Mouse (Mus musculus): Measurements from ENCODE around the gene Mylk.
A peak's percentile ranks its signal among the peaks of the same experiment; 100 is the strongest.

Gene Mylk

DNA sequence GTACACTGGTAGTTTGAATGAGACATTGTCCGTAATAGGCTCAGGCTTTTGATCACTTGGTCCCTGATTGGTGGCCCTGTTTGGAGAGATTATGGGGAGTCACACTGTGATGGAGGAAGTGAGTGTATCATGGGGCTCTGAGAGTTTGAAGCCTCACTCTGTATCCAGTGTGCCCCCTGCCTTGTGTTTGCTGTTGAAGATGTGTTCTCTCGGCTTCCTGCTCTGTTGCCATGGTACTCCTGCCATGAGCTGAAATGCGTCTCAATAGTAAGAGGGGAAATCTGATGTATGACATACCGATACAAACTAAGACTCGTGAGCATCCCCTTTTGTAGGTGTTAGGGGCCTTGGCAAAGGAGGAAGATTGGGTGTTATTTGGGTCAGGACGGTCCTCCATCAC lies 99.8 kb downstream of the Mylk start:
- DNase-seq (ENCODE audit: low read depth, low spot score), result no peak

DNA sequence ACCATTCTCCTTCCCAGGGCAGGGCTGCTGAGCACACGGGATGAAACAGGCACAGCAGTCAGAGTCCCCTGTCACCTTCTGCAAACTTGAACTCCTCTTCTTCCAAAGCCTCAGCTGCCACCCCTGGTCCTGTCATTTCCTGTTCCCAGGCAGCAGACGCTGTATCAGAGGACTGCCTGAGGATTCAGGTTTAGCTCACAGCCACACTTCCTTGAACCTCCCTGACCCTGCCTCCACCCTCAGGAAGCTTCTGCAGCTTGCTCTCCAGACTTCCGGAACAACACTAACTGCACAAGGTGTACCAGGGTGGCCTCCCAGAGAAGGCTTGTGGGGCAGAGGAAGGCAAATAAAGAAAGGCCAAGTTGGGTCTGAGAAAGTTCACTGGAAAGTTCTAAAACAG lies 102.6 kb downstream of the Mylk start:
- no peak for DNase-seq (ENCODE audit: low read depth, low spot score)

DNA sequence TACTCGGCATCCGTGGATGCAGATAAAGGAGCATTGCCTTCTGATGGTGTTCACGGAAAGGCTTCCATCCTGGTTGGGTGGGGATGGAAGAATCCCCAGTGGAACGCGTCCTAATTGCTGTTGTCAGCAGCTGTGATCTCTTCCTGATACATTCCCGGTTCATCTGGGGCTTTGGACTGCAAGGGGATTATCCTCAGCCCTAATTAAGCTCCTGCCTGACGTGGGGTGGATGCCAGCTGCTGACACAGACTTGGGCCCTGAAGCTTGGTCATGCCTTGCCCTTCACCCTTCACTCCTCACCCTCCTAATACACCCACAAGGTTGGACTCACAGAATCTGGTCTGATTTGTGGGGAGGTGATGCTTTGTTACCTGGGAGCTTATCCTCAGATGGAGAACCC lies 109.1 kb downstream of the Mylk start:
- DNase-seq (ENCODE audit: low read depth, low spot score), result no peak

DNA sequence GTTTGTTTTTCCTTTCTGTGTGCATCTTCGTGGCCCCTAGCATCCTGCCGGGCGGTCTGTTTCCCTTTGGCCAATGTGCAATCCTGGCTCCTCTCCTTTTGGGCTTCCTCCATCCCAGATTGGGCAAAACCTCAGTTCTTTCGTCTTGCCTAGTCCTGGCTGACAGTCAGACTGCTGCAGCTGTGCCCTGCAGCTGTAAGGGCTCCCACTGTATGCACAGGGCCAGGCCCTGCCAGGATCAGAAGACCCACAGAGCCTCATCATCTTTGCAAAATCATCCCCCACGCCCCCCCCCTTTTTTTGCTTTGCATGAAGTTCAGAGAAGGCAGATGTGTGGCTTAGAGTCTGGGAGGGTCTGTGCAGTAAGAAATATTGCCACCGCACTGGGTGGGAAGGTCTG lies 110.1 kb downstream of the Mylk start:
- no peak for DNase-seq (ENCODE audit: low read depth, low spot score)

DNA sequence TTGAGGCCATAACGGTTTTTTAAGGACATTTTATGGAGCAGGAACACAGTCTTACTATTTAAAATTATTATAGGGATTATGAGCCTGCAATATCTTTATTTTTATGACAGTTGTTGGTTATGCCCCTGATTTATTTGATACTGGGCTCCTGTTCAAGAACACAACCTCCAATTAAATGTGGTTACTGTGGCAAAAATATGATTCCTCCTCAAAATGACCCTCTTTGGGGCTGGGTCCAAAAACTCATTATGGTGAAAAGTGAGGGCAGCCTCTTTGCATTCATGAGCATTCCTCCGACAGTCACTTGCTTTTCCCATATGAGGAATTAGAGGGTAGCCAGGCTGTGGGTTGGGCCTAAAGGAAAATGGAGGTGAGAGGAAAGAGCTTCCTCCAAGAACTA lies 110.7 kb downstream of the Mylk start:
- no peak for DNase-seq (ENCODE audit: low read depth, low spot score)

DNA sequence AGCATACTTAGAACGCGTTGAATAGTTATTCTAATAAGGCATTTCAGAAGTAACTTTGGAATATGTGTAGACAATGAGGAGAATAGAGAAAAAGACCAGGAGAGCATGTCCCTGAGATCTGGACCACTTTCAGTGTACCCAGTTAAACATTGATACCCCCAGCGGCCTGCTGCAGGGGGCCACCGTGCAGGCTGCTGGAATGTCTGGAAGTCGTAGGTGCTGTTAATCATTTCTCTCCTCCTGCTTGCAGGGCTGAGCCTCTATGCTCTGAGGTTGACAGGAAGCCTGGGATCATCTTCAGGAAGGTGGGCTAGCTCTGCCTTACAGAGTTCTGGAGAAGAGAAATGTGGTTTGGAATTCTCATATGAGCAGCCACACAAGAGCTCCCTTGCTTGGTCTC lies 112.6 kb downstream of the Mylk start:
- DNase-seq (ENCODE audit: low read depth, low spot score), result no peak

DNA sequence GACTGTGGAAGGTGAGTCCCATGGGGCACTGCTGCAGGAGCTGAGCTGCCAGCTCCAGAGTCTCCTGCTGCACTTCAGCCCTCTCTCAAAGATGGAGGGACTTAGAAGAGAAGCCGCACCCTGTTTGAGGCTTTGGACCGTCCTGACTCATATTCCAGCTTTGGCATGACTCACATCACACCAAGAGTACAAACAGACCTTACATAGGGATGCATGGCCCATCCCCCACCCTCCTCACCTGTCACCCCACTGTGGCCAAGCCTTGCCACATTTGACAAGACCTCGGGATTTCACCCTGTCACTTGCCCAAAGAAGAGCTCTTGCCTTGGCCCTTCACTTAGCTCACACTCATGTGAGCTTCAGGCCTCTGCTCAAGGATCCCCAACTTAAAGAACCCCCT lies 115.8 kb downstream of the Mylk start:
- DNase-seq (ENCODE audit: low read depth, low spot score), result no peak

DNA sequence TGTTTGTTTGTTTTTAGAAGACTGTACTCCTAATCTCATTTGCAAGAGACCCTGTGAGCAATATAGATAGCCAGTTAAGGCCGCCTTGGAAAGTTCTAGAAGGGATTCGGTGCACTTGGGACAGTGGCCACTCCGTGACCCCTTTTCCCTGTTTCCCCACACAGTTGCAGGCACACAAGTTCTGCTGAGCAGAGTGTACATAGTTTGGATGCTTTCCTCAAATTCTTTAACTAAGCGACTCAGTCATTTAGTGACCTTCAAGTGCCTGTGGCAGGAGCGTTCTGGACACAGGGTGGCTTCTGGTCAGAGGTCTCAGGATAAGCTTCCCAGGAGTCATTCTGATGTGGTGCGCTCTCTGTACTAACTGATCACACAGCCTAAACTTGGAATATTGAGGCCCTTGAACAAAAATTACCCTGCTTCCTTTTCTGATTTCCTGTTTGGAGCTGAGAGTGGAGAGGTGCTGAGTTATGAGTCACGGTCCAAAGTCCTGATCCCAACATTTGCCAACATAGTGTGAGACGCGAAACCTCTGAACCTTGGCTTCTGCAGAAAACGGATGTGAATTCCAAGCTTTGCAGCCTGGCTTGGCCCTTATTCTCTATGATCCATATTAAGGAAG lies 116.8 kb downstream of the Mylk start:
- no peak for DNase-seq (ENCODE audit: low read depth, low spot score)

DNA sequence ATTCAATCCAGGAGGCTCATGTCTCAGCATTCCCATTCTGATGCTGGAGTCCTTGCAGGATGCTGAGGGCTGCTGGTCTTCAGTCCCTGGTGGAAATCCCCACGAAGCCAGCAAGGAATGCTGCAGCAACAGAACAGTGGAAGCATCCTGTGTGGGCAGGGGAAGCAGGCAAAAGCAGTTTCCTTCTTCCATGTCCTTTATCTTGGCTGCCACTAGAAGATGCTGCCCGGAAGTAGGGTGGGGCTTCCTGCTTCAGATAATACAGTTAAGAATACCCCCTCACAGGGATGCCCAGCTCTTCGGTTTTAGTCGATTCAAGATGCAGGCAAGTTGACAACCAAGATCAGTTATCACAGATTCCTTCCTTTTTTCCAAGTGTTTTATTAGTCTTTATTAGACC lies 120.4 kb downstream of the Mylk start:
- no peak for DNase-seq (ENCODE audit: low read depth, low spot score)

DNA sequence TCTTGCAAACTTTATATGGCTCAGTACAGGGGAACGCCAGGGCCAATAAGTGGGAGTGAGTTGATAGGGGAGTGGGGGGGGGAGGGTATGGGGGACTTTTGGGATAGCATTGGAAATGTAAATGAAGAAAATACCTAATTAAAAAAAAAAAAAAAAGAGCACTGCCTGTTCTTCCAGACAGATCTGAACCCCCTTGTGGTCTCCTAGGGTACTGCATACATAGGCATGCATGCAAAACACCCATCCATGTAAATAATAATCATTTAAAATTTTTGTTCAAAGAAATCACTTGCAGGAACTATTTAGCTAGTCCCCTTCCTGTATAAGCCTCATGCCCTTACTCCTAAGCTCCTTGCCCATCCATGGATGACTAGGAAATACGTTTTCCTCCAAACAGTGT lies 122.2 kb downstream of the Mylk start:
- DNase-seq (ENCODE audit: low read depth, low spot score), result peak; percentile 27

DNA sequence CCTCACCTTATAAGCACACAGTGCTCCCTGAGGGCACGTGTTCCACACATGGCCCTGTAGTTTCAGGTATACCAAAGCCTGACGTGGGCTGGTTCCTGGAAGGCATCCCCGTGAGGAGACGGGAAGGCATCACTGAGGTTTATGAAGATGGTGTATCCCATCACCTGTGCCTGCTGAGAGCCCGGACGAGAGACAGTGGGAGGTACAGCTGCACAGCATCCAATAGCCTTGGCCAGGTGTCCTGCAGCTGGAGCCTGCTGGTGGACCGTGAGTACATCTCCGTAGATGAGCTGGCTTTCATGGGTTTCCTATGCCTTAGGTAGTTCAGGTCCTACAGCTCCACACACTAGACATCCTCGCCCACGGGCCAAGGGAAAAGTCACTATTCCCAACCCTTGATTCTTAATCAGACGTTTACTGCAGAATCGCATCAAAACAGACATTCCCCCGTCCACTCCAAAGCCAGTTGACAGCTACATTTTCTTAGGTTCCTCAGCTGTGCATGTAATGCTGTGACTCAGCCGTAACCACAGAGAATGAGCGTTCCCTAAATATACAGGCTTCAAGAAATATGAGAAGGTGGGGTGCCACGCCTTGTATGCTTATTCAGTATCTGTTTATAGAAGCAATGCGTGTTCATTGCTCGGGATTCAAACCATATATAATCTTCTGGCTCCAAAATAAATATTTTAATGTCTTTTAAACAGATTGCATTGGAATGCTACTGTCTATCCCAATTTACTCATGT lies 135.2 kb downstream of the Mylk start:
- no peak for DNase-seq (ENCODE audit: low read depth, low spot score)

DNA sequence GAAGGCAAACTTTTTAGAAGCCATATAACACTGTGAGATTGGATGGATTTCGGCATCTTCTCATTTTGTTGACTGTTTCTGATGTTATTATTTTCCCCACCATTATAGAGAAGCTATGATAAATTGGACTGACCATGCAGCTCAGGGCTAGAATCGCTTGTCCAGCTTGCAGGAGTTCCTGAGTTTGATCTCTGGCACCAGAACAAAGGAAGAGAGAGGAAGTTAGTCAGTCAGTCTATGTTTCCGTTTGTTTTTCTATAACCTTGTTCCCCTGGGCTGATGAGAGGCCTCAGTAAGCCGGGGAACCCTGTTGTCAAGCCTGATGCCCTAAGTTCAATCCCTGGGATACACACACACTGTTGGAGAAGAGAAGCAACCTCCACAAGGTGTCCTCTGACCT lies 135.8 kb downstream of the Mylk start:
- DNase-seq (ENCODE audit: low read depth, low spot score), result no peak

DNA sequence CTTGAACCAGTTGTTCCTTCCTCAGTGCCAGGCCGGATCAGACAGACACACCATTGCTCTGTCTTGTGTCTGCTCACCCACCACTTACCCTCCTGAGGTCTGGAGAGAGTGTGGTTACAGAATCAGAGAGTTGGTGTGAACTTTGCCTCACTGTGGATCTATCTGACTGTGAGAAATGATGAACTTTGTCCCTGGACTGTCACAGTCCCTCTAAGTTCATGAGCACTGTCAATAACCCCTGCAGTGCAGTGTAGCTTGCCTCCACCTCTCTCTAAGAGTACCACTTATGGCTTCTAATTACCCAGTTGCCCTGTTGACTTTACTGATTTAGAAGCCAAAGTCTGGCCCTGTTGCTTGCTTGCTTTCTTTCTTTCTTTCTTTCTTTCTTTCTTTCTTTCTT lies 142.0 kb downstream of the Mylk start:
- no peak for DNase-seq (ENCODE audit: low read depth, low spot score)

DNA sequence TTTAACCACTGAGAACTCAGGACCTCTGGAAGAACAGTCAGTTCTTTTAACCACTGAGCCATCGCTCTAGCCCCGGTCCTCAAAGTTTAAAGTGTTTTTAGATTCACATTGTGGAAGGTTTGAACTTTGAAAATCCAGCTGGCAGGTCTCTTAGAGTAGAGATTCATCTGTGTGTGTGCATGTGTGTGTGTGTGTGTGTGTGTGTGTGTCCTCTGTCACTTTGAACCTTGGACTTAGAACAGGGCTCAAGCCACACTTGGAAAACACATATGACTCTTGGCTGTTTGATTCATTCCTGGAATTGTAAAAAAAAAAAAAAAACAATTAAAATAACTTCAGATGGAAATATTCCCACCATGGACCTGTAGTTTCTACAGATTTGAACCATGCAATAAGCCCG lies 149.0 kb downstream of the Mylk start:
- no peak for DNase-seq (ENCODE audit: low read depth, low spot score)

DNA sequence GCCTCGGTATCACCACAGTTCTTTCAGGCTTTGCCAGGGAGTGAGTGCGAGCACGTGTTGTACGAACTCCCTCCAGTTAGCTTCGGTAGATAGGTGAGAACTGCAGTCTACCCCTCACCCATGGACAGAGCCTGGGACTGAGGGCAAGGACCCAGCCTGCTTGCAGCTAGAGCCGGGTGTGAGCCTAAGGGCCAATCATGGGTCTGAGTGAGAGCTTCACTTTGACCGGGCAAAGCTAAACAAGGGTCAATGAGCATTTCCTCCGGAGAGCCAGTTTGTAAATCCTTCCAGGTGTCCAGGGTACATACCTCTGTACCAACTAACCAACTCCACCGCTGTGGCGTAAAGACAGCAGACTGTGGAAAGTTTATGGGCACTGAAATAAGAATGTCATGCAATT lies 150.9 kb downstream of the Mylk start:
- no peak for DNase-seq (ENCODE audit: low read depth, low spot score)

DNA sequence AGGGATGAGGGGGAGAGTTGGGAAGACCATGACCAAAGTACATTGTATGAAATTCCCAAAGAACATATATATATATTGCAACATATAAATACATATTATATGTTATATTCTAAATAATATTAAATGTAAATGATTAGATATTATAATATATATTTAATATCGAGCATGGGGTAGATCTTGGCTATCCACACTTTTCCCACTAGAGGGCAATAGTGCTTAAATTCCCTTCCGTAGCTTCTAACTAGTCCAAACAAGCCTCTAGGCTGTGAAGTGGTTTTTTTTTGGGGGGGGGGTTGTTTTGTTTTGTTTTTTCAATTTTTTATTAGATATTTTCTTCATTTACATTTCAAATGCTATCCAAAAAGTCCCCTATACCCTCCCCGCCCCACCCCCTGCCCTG lies 152.0 kb downstream of the Mylk start:
- DNase-seq (ENCODE audit: low read depth, low spot score), result no peak

DNA sequence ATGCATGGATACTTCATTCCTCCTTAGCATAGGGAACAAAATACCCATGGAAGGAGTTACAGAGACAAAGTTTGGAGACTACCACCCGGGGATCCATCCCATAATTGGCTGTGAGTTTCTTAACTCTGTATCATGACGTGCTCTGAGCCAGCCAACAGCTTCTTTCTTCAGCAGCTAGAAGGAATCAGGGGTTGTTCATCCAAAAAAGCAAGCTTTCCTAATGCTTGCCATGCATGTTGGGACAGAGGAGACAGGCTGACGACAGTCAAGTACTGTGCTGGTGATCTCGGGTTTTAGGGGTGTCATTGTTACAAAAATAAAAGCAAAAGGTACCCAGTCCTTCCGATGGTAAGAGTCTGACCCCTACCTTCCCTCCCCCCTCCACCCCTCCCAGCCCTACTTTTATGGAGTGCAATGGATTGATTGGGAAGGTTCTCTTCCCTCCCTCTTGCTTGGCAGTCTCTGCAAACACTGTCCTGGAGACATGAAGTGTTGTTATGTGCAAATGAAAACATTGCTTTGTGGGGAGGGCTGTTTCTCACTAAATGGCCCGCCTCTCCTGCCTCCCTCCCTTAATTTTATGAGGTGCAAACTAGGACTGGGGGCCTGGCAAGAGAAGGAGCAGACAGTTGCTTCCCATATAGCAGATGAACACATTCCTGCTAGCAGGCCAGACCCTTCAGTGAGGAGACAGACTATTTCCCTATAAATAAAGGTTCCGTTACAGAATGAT lies 153.2 kb downstream of the Mylk start:
- DNase-seq (ENCODE audit: low read depth, low spot score), result no peak

DNA sequence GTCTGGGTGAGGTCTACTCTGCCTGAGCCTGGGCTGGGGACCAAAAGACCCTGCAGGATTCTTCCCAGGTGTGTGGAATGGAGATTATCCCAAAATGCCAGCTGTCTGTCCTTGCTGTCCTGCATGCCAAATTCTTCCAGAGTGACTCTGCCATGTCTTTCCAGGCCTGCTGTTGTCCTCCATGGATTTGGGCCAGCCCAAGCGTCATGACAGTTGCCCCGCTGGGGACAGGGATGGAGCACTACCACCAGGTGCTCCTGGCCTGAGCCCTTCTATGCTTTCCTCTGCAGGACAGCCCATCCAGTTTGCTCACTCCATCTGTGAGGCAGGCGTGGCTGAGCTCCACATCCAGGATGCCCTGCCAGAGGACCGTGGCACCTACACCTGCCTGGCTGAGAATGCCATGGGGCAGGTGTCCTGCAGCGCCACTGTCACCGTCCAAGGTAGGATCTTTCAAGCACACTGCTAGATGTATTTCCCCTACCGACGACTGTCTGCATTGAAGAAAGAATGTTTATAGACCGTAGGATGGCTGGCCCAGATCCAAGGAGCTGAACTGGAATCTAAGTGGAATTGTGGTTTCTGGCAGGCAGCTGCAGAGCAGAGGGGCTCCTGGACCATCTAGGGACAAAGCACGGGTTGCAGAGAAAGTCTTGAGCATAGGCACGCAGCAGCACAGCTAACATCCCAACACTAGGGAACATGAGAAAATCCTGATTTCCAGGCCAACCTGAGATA lies 154.2 kb downstream of the Mylk start:
- no peak for DNase-seq (ENCODE audit: low read depth, low spot score)

DNA sequence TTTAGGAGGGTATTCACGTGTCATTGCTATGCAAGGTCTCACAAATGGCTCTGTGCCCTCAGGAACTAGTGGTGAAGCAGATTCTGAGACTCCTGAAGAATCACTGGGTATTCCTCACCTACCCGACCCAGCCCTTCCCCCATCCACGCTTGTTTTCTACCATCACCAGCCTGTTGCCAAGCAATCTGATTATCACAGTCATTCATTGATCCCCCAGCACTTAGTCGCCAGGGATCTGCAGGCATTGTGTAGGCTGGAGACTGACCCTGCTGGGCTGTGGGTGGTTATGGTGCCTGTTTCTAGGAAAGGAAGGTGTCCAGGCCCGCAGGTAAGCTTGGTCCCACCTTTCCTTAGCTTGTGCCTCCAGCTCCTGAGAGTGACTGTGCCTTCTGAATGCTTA lies 155.0 kb downstream of the Mylk start:
- DNase-seq (ENCODE audit: low read depth, low spot score), result no peak

DNA sequence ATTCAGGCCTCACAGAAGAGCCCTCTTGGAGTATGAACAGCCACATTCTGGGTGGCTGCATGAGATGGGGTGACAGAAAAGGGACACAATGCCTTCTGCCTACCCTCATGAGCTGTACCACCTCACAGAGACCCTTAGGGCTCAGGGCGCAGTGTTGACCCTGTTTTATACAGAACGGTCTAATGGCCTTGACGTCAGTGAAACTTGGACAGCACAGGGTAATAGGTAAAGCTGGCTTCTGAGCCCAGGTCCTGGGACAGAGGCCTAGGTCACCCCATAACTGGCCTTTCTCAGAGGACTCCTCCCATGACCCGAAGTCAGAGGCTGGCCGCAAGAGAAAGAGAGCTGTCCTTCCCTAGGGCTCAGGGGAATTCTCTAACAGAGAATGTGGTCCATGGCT lies 155.5 kb downstream of the Mylk start:
- DNase-seq (ENCODE audit: low read depth, low spot score), result no peak

DNA sequence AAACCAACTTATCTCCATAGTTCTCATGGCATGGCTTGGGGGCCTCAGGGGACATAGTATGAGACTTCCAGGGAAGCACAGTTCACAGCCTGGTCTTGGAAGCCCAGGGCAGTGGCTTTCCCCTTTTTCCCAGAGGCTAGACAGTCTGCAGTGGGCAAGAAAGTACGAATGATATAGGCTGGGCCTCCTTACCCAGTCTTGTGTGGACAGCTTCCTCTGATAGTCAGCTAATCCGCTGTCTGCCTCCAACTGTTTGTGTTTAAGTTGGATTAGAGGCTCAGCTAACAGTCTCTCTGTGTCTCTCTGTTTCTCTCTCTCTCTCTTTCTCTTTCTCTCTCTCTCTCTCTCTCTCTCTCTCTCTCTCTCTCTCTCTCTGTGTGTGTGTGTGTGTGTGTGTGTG lies 156.0 kb downstream of the Mylk start:
- no peak for DNase-seq (ENCODE audit: low read depth, low spot score)

DNA sequence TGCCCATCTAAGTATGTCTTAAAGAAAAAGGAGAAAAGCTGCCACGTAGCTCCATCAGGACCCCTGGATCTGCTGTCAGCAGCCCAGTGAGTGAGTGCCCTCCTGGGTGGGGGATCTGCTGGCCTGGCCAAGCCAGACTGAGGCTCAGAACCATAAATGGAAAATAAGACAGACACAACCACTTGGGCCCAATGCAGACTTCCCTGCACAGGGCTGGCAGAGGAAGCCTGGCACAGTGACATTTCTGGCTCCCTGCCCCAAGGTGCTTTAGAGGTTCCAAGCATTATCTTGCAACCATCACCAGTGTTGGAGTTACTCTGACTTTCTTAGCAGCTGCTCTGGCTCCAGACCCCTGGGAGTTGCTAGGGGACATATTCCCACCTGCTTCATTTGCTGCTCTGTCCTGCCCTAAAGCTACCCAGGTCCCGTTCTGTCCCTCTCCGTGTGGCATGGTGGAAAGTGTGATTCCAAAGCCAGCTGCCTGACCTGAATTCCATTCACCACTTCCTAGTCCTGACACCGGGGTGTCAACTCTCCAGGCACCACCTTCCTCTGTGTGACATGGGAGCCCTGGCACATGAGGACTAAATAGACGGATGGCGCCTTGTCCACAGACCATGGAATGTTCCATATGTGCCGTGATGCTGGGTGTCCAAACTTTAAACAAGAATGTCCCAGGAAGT lies 156.7 kb downstream of the Mylk start:
- DNase-seq (ENCODE audit: low read depth, low spot score), result no peak

Data from mesoderm, embryonic 11.5 days (tissue).